Mouse (Mus musculus) midbrain, embryonic 10.5 days (tissue): ENCODE measurements around the gene Ahsg. TPM values are rescaled to one million over a fixed set of nuclear protein-coding genes. Genes with fewer than 3 reads are reported as not detected.

Source experiments
- DNase-seq: peaks from one replicate; pipeline ENCODE4 v3.0.0-alpha.2; 2017; ENCODE audit warnings: low spot score
- H3K27ac ChIP-seq: fragments of 300-500 bp; sonication (generic); replicated peaks from 2 replicates; pipeline ENCODE4 v1.5.1; 2016; ENCODE audit warnings: mild to moderate bottlenecking
- H3K27me3 ChIP-seq: fragments of 300-500 bp; sonication (generic); 2 replicates; pipeline ENCODE4 v1.6.1; 2016; ENCODE audit warnings: low read depth, mild to moderate bottlenecking; ENCODE audit not compliant: poor library complexity, severe bottlenecking
- H3K36me3 ChIP-seq: fragments of 300-500 bp; sonication (generic); 2 replicates; pipeline ENCODE4 v1.6.1; 2016; ENCODE audit warnings: mild to moderate bottlenecking, moderate library complexity
- H3K4me1 ChIP-seq: fragments of 300-500 bp; sonication (generic); 2 replicates; pipeline ENCODE4 v1.6.1; 2016
- H3K4me3 ChIP-seq: fragments of 300-500 bp; sonication (generic); 2 replicates; pipeline ENCODE4 v1.5.1; 2016; ENCODE audit warnings: mild to moderate bottlenecking, moderate library complexity
- H3K9me3 ChIP-seq: fragments of 300-500 bp; sonication (generic); replicated peaks from 2 replicates; pipeline ENCODE4 v1.6.1; 2016; ENCODE audit warnings: mild to moderate bottlenecking
- WGBS: fragments of 180-500 bp; shearing (Covaris S2); methylation state at CpG from one replicate; pipeline ENCODE4 v1.1.7; 2016; 5-methylcytosine and 5-hydroxymethylcytosine counted together
- polyA plus RNA-seq: library from polyadenylated mRNA; unstranded; fragments of >200 nt; fragmentation: Nextera tagmentation; extraction: Ambion mirVana; gene quantifications from 2 replicates; pipeline ENCODE4 v1.2.1, GENCODE M21; 2016

The Ahsg gene
- polyA plus RNA-seq, 1 experiment from 2014 or later, result not detected

- H3K4me1 ChIP-seq, result peaks cover 16% of the 10 kb centered on the region
- no peaks in the 10 kb centered on the region for H3K27me3 ChIP-seq
- WGBS, result 55% methylated on average over 9 of the region's 9 CpGs
- no peaks in the 10 kb centered on the region for H3K9me3 ChIP-seq
- no peak overlapping the region for H3K27ac ChIP-seq
- H3K4me3 ChIP-seq, result no peak overlapping the region
- peaks cover 23% of the 10 kb centered on the region for H3K36me3 ChIP-seq
- DNase-seq, result no peak
Observed at GRCm38 (mm10) chr16:22876218-22877043, 14.6 kb upstream of the Ahsg start.

GRCm38 (mm10) chr16:22877660-22878390 is 13.3 kb upstream of the Ahsg start:
- DNase-seq, result no peak
- Histone ChIP-seq H3K36me3 (peaks cover 10% of the 10 kb centered on the region), H3K4me3 (no peak overlapping the region), H3K27me3 (no peaks in the 10 kb centered on the region), H3K4me1 (peaks cover 16% of the 10 kb centered on the region), H3K27ac (no peak overlapping the region), H3K9me3 (no peaks in the 10 kb centered on the region)
- WGBS, result 83% methylated on average over 11 of the region's 11 CpGs

- DNase-seq, result no peak
- Histone ChIP-seq H3K27ac (no peak overlapping the region), H3K27me3 (no peaks in the 10 kb centered on the region), H3K4me3 (no peak overlapping the region), H3K4me1 (peaks cover 16% of the 10 kb centered on the region), H3K9me3 (no peaks in the 10 kb centered on the region), H3K36me3 (peaks cover under 1% of the 10 kb centered on the region; the same call in 1 of the 2 replicates)
- 77% methylated on average over 7 of the region's 7 CpGs for WGBS
Observed at GRCm38 (mm10) chr16:22878716-22879115, 12.4 kb upstream of the Ahsg start.

GRCm38 (mm10) chr16:22879945-22880595 is 11.0 kb upstream of the Ahsg start:
- 0 out of 2 replicates have a peak overlapping the region, but pooled peaks have one; percentile 28 for H3K27ac ChIP-seq
- no peak overlapping the region for H3K4me3 ChIP-seq
- 77% methylated on average over 7 of the region's 7 CpGs for WGBS
- no peaks in the 10 kb centered on the region for H3K27me3 ChIP-seq
- no peaks in the 10 kb centered on the region for H3K36me3 ChIP-seq
- no peaks in the 10 kb centered on the region for H3K9me3 ChIP-seq
- DNase-seq, result no peak
- peaks cover 16% of the 10 kb centered on the region for H3K4me1 ChIP-seq

GRCm38 (mm10) chr16:22880900-22881299 is 10.2 kb upstream of the Ahsg start:
- 15% methylated on average over 6 of the region's 6 CpGs for WGBS
- H3K27ac ChIP-seq, result peak overlapping the region; percentile 14; the same call in 1 of the 2 replicates
- no peaks in the 10 kb centered on the region for H3K27me3 ChIP-seq
- H3K4me1 ChIP-seq, result peaks cover 16% of the 10 kb centered on the region
- peak; percentile 40 for DNase-seq
- no peaks in the 10 kb centered on the region for H3K36me3 ChIP-seq
- no peaks in the 10 kb centered on the region for H3K9me3 ChIP-seq
- H3K4me3 ChIP-seq, result no peak overlapping the region

GRCm38 (mm10) chr16:22881487-22881886 is 9.6 kb upstream of the Ahsg start:
- Histone ChIP-seq H3K36me3 (no peaks in the 10 kb centered on the region), H3K4me1 (peaks cover 16% of the 10 kb centered on the region), H3K27me3 (no peaks in the 10 kb centered on the region), H3K27ac (no peak overlapping the region), H3K4me3 (no peak overlapping the region), H3K9me3 (no peaks in the 10 kb centered on the region)
- 79% methylated on average over 4 of the region's 4 CpGs for WGBS
- DNase-seq, result no peak

GRCm38 (mm10) chr16:22883441-22883840 is 7.6 kb upstream of the Ahsg start:
- Histone ChIP-seq H3K27ac (no peak overlapping the region), H3K4me1 (peaks cover 19% of the 10 kb centered on the region), H3K27me3 (no peaks in the 10 kb centered on the region), H3K9me3 (no peaks in the 10 kb centered on the region), H3K4me3 (no peak overlapping the region), H3K36me3 (no peaks in the 10 kb centered on the region)
- 78% methylated on average over 5 of the region's 5 CpGs for WGBS
- no peak for DNase-seq

- H3K4me3 ChIP-seq, result no peak overlapping the region
- H3K4me1 ChIP-seq, result peaks cover 23% of the 10 kb centered on the region
- no peaks in the 10 kb centered on the region for H3K9me3 ChIP-seq
- H3K27ac ChIP-seq, result no peak overlapping the region
- WGBS, result 54% methylated on average over 4 of the region's 4 CpGs
- no peaks in the 10 kb centered on the region for H3K27me3 ChIP-seq
- DNase-seq, result no peak
- H3K36me3 ChIP-seq, result no peaks in the 10 kb centered on the region
Observed at GRCm38 (mm10) chr16:22885356-22885755, 5.7 kb upstream of the Ahsg start.

- Histone ChIP-seq H3K27ac (no peak overlapping the region), H3K4me1 (peaks cover 13% of the 10 kb centered on the region), H3K27me3 (no peaks in the 10 kb centered on the region), H3K4me3 (no peak overlapping the region), H3K36me3 (no peaks in the 10 kb centered on the region), H3K9me3 (no peaks in the 10 kb centered on the region)
- DNase-seq, result no peak
- 82% methylated on average over 3 of the region's 3 CpGs for WGBS
Observed at GRCm38 (mm10) chr16:22886726-22887125, 4.4 kb upstream of the Ahsg start.

GRCm38 (mm10) chr16:22888835-22889234 is 2.2 kb upstream of the Ahsg start:
- peak; percentile 23 for DNase-seq
- no peaks in the 10 kb centered on the region for H3K36me3 ChIP-seq

GRCm38 (mm10) chr16:22889716-22890115 is 1.4 kb upstream of the Ahsg start:
- H3K27me3 ChIP-seq, result no peaks in the 10 kb centered on the region
- H3K9me3 ChIP-seq, result no peaks in the 10 kb centered on the region
- DNase-seq, result no peak
- H3K4me1 ChIP-seq, result peaks cover 21% of the 10 kb centered on the region
- WGBS, result 88% methylated on average over 8 of the region's 8 CpGs
- H3K27ac ChIP-seq, result peak overlapping the region; percentile 65
- no peak overlapping the region for H3K4me3 ChIP-seq
- no peaks in the 10 kb centered on the region for H3K36me3 ChIP-seq

More at GRCm38 (mm10) chr16:22888835-22889234, 2.2 kb upstream of the Ahsg start:
- H3K4me3 ChIP-seq, result no peak overlapping the region
- peaks cover 16% of the 10 kb centered on the region for H3K4me1 ChIP-seq
- H3K9me3 ChIP-seq, result no peaks in the 10 kb centered on the region
- H3K27ac ChIP-seq, result peak overlapping the region; percentile 65
- H3K27me3 ChIP-seq, result no peaks in the 10 kb centered on the region
- 55% methylated on average over 4 of the region's 4 CpGs for whole genome bisulfite sequencing

GRCm38 (mm10) chr16:22891733-22892154 is 667 bp downstream of the Ahsg start:
- no peaks in the 10 kb centered on the region for H3K9me3 ChIP-seq
- no peak overlapping the region for H3K27ac ChIP-seq
- peaks cover 21% of the 10 kb centered on the region for H3K4me1 ChIP-seq
- no peak for DNase-seq
- 92% methylated on average over 8 of the region's 8 CpGs for WGBS
- no peaks in the 10 kb centered on the region for H3K27me3 ChIP-seq
- H3K4me3 ChIP-seq, result no peak overlapping the region
- H3K36me3 ChIP-seq, result no peaks in the 10 kb centered on the region
